Mouse (Mus musculus): ENCODE results near the gene Scrg1.

DNA sequence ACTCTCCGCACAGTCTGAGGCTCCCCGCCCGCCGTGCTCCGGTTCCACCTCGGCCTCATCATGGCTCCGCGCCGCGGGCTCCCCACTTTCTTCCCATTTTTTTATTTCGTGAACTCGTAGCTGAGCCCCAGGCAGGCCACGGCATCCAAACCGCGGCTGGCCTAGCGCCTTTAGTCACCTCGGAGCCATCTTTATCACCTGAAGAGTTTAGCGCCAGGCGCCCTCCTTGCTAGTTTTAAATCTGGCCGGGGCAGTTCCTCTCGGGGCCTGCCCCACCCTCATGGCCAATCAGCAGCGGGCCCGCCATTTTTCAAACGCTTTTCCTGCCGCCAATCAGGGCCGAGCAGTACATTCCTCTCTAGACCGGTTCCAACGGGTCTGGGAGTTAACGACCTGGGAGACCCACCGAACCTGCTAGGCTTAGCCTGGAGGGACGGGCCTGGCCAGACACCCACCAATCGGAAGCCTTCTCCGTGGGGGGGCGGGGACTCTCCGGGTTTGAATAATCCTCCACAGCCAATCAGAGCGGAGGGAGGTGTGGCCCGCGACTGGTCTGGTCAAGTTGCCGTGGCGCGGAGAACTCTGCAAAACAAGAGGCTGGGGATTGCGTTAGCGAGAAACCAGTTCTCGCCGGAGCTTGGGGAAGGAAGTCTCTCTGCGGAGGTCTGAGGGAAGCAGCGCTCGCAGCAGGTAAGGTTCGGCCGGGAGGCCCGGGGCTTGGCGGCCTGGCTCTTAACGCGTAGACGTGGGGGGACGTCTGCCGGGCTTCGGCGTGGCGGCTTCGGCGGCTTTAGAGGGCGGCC, 55.8 kb downstream of the Scrg1 start, which contains the start of gene Hmgb2:
- no peak for TF ChIP-seq CTCF (IDR thresholded peaks at IDR 0.05; ENCODE audit: low read depth)
- peak; percentile 82 for TF ChIP-seq EP300 (IDR thresholded peaks at IDR 0.05; ENCODE audit: low read depth)
